Mouse (Mus musculus) heart, adult 2 months (tissue): ENCODE results near the gene Rapgef2.

Experiments used
- CTCF ChIP-seq: fragments of 200-600 bp; IDR thresholded peaks from 2 replicates; pipeline ENCODE4 v1.8.1; 2022; ENCODE audit warnings: antibody characterized with exemption, mild to moderate bottlenecking, moderate library complexity
- EP300 ChIP-seq: fragments of 200-500 bp; IDR thresholded peaks from 2 replicates; pipeline ENCODE4 v1.6.1; 2011; ENCODE audit warnings: low read depth, low read length, control low read depth; ENCODE audit not compliant: insufficient read depth
- POLR2A ChIP-seq: fragments of 200-500 bp; IDR thresholded peaks from 2 replicates; pipeline ENCODE4 v1.6.1; 2011; ENCODE audit warnings: mild to moderate bottlenecking, low read depth, low read length, control low read depth; ENCODE audit not compliant: insufficient read depth

GRCm38 (mm10) chr3:79287108-79287576 is 825 bp upstream of the Rapgef2 start:
- TF ChIP-seq EP300 (0 out of 2 replicates have a peak, but pooled peaks have one; percentile 17), POLR2A (peak; percentile 78), CTCF (no peak)
